Mouse (Mus musculus): ENCODE measurements at regions not wholly inside any gene's neighbourhood (a gene's known extent, or its start where the extent isn't known, plus 50 kb on each side); places are given as distances from the start of the nearest gene placed in this dataset.

DNA sequence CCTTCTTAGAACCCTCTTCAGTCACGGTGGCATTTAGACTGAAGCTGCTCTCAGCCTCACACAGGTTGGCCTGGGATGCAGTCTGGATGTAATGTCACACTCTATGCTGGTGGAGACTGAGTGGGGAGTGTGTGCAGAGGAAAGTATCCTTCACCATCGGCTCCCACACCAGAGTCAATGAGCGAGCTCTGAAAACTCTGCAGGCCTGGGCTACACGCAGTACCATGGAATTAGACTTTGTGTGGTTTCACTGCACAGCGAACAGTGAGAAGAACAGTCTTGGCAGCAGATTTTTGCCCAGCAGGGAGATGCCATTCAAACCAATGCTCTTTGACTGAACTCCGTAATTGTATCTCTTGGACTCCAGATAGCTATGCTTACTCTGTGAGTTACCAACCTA, 142.8 kb upstream of the Gadl1 start:
- TF ChIP-seq CTCF (IDR thresholded peaks at IDR 0.05; ENCODE audit: borderline replicate concordance, extremely low read depth, insufficient read depth, insufficient read length) (no peak), POLR2A (IDR thresholded peaks at IDR 0.05; ENCODE audit: borderline replicate concordance, extremely low read depth, insufficient read depth, insufficient read length, poor library complexity, severe bottlenecking) (no peak)
